Mouse (Mus musculus): ENCODE results near the gene Kcnd3.
A peak's percentile ranks its signal among the peaks of the same experiment; 100 is the strongest.

The Kcnd3 gene

DNA sequence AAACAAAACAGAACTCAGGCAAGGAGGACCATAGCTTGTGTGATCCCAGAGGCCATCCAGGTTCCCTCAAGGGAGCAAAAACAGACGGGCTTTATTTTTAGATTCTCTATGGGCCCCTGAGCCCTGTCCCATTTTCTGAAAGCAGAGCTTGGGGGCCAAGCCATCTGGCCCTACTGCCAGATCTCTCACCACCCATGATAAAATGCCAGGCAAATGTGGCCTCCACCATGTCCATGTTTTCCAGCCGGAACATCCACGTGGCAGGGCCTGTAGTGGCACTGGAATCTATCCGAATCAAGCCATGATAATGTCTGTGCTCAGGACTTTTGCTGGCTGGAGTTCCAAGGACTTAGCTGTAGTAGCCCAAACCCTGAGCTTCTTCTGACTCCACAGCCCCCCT is 148.4 kb downstream of the Kcnd3 start:
- peak; percentile 50 for DNase-seq

DNA sequence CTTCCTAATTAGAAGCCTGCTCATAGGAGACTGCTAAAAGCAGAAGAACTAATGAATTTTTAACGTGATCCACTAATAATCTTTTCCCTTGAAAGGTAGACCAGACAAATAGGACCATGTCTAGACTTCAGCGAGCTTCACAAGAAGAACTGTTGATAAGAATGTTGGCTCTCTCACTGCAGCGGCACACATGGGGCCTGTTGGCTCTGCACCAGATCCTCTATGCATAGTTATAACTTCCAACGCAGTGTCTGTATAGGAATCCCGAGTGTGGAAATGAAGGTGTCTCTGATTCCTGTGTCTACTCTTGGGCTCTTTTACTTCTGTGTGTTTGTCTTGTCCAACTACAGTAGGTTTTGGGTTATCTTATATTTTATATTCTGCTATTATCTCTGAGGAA is 150.8 kb downstream of the Kcnd3 start:
- no peak for DNase-seq

DNA sequence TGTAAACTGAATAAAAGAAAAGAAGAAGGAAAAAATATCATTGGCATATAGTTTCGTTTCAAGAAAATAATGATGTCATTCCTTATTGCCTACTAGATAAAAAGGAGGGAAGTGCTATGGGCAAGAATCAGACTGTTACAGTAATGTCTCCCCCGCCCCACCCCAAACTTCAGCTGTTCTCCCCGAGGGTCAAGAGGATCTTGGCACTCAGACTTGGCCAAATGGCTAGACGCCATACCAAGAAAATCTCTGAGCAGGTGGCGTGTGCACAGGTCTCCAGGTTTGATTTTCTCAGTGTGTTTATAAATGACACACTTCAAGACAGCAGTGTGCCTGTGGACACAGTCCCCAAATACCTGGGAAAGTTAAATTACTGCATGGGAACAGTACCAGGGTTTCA is 153.6 kb downstream of the Kcnd3 start:
- DNase-seq, result peak; percentile 65

- no peak for DNase-seq
Measured at GRCm38 (mm10) chr3:105608857-105609256, 156.7 kb downstream of the Kcnd3 start.

DNA sequence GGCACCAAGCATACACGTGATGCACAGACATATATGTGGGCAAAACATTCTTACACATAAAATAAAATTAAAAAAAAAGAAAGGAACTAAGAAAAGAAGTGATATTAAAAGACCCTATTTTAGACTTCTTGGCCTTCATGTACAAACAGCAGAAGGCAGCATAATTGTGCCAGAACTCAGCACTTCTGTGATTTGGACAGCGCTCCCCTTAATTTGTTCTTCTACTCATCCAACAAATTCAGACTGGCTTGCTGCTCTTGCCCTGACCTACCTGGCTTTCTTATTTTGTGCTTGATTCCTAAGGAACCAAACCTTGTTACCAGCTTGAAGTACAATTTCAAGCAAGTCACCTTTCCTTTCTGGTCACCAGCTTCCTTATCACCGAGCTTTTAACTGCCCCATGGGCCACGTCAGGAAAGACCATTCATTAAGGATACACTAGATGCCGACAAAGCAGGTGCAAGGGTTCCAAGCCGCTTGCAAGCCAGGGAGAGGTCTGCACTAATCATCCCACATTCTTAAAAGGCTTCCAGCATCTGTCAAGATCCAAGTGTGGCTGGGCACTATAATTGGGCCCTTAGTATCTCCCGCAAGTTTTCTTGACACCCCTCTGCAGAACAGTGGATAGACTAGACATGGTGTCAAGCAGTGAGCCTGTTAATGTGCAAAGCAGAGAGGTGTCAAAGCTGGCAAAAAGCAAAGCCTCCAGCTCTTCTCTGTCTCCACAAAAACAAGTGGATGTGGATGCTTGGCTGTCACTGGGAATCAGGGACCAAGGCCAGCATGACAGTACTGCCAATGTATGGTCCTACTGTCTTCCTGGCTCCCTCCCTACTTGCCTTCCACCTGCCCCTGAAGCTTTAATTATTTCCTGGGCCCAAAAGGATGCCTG is 159.6 kb downstream of the Kcnd3 start:
- peak; percentile 67 for DNase-seq

DNA sequence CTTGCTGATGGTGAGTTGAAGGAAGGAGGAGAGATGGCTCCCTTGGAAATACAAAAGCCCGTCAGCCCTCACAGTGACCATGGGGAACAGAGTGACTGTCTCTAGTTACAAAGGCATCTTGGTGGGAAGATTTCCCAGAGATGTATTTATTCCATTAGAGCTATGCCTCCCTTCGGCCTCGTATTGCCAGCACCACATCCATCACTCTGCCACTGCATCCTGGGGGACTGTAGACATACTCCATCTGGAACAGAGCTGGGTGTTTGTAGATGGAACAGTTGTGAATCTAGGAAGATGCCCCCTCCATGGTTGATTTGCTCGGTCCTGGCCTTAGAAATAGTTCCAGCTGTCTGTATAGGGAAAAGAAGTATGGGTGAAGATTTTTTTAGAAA is 160.3 kb downstream of the Kcnd3 start:
- DNase-seq, result no peak

DNA sequence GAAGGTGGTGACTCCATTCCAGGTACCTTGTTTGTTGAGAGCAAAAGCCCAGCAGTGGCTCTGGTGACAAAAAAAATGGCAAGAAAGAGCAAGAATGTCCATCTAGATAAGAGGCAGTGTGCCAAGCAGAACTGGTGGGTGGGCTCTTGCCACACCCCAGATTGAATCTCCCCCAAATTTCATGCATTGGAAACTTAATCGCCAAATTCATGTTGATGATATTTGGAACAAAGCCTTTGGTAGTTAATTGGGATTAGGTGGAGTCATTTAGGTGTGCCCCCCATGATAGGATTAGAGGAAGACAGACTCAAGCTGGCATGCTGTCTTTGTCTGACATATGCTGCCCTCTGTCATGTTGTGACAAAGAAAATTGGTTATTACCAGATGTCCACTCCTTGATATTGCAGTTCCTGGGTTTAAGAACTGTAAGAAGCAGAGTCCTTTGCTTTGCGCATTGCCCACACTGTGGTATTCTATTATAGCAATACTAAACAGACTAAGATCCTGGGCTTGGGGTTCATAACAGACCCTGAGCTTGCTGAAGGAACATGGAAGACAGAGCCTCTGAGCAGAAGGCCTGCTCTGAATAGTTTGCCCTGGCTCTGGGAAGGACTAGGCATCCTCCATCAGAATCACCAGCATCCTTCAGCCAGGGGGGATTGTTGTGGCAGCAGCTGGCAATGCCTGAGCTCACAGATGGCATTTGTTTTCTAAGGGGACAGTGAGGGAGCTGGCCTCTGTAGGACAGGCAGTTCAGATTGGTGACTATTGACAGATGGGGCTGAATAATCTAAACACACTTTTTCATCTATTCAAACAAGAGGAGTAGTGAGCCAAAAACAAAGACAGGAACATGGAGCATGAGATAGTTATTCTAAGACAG is 165.0 kb downstream of the Kcnd3 start:
- DNase-seq, result no peak

GRCm38 (mm10) chr3:105621154-105621553 is 169.0 kb downstream of the Kcnd3 start:
- DNase-seq, result no peak

- DNase-seq, result no peak
Measured at GRCm38 (mm10) chr3:105623137-105623536, 171.0 kb downstream of the Kcnd3 start.

GRCm38 (mm10) chr3:105625961-105626360 is 173.8 kb downstream of the Kcnd3 start:
- DNase-seq, result no peak

DNA sequence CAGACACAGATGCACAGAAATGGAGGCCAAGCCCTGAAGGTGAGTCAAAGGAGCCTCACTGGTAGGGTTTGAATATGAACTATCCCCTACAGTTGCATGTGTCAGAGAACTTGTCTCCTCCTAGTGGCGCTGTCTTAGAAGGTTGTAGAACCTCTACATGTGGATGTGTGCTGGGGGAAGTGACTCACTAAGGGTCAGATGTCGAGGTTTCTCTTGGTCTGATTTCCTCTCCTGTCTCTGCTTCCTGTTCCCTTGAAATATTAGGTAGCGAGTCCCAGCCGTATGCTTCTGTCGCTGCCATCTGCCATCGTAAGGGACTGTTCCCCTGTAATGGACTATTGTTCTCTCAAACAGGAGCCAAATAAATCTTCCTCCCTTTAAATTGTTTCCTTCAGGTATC is 175.1 kb downstream of the Kcnd3 start:
- DNase-seq, result no peak

GRCm38 (mm10) chr3:105632296-105632695 is 180.2 kb downstream of the Kcnd3 start:
- DNase-seq, result no peak

DNA sequence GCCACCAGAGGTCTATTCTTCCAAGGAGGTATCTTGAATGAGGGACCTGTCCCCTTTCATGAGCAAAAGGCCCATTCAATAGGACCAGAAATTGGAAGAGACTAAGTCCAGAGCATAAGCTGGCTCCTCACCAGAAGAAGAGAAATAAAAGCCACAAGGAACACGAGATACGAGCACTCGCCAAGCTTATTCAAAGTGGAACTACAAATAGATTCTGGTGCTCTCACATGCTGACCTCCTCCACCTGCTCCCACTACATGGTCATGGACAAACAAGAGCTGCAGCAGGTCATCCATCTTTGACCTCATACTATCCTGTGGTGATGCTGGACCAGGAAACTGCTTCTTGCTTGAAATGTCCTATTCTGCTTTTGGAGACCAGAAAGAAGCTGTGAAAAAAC is 180.9 kb downstream of the Kcnd3 start:
- no peak for DNase-seq

- peak; percentile 62 for DNase-seq
Measured at GRCm38 (mm10) chr3:105642186-105642585, 190.1 kb downstream of the Kcnd3 start.

DNA sequence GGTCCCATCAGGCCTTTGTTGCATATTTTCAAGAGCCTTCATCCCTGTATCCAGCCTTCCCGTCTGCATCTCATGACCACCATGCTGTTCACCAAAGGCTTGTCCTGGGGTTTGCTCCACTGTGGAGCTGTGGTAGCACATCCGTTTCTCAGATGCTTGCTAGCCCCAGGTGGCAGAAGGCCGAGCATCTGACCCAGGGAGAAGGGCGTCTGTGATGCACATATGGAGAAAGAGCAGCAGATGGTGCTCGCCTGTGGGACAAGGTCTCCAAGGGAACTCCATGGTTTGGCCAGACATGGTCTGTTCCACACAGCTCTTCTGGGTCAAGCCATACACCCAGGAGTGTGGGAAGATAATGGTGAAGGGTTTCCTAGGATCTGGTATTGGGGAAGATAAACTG is 191.4 kb downstream of the Kcnd3 start:
- DNase-seq, result peak; percentile 88

- DNase-seq, result no peak
Measured at GRCm38 (mm10) chr3:105648889-105649567, 196.9 kb downstream of the Kcnd3 start.

- DNase-seq, result peak; percentile 74
Measured at GRCm38 (mm10) chr3:105653544-105654380, 201.6 kb downstream of the Kcnd3 start.

- no peak for DNase-seq
Measured at GRCm38 (mm10) chr3:105655031-105655585, 203.0 kb downstream of the Kcnd3 start.

DNA sequence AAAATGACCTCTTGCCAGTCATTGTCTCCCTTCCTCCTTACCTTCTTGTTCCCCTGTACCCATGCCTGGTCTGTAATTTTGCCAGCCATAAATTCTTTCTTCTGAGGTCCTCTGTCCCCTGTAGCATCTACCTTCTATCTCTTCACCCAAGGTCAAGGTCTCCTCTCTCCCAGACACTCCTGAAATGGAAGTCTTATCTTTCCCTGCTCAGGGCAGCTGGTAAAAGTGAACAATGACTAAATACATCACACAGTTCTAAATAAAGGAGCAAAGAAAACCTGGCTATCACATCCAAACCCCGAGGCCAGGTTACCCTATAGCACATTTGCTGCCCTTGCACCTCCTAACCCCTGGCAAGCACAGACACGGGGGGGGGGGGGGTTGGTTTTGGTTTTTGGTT is 208.4 kb downstream of the Kcnd3 start:
- no peak for DNase-seq

GRCm38 (mm10) chr3:105663043-105663442 is 210.9 kb downstream of the Kcnd3 start:
- DNase-seq, result no peak

GRCm38 (mm10) chr3:105665105-105665765 is 213.1 kb downstream of the Kcnd3 start:
- DNase-seq, result no peak

Data from cerebellum, adult 11 months (tissue).